Mouse (Mus musculus): ENCODE measurements around the gene Pde4c.

Gene Pde4c

GRCm38 (mm10) chr8:70791975-70792691 is 68.6 kb downstream of the Pde4c start:
- DNase-seq, result peak; percentile 97 to 98

GRCm38 (mm10) chr8:70792700-70793099 is 69.2 kb downstream of the Pde4c start:
- peak; percentile 91 to 94 for DNase-seq

- DNase-seq, result no peak
These were observed 70.7 kb downstream of the Pde4c start for GRCm38 (mm10) chr8:70794215-70794614.

- no peak for DNase-seq
These were observed 71.8 kb downstream of the Pde4c start for GRCm38 (mm10) chr8:70795370-70795769.

- no peak for DNase-seq
These were observed 73.0 kb downstream of the Pde4c start for GRCm38 (mm10) chr8:70796403-70797080.

- peak; percentile 94 to 96 for DNase-seq
These were observed 73.9 kb downstream of the Pde4c start for GRCm38 (mm10) chr8:70797081-70798070.

- DNase-seq, result peak; percentile 41 to 63
These were observed 74.8 kb downstream of the Pde4c start for GRCm38 (mm10) chr8:70798281-70798680.

GRCm38 (mm10) chr8:70800648-70801047 is 77.1 kb downstream of the Pde4c start:
- no peak for DNase-seq
